Mouse (Mus musculus) adrenal gland, adult 18-20 months (tissue): ENCODE results near the gene Polr3f. TPM values are rescaled to one million over a fixed set of nuclear protein-coding genes. Genes with fewer than 3 reads are reported as not detected.
A peak's percentile ranks its signal among the peaks of the same experiment; 100 is the strongest.

Source experiments
- DNase-seq, 2 experiments: peaks; one replicate each; pipeline ENCODE4 v3.0.0; 2021 to 2022; ENCODE audit warnings: low spot score in 2 of 2
- total RNA-seq, 2 experiments: library from RNA; stranded (reverse); gene quantifications; 1 replicate in 1 of 2; 2 replicates in 1 of 2; pipeline ENCODE4 v1.2.3; 2021

Gene Polr3f
- total RNA-seq, 2 experiments from 2014 or later: 17.2 to 19.0 TPM

- DNase-seq: peak; percentile 92 to 93
Observed at GRCm38 (mm10) chr2:144555820-144556552, 28.5 kb downstream of the Polr3f start, which contains the start of gene Sec23b. Gene Sec23b, plus strand, starts transcription at chr2:144556229.

- DNase-seq: no peak
Observed at GRCm38 (mm10) chr2:144588723-144589122, 61.2 kb downstream of the Polr3f start.

Other genes starting within 250 kb of the Polr3f start
- not detected for gene Ovol2, start 195.6 kb upstream of the Polr3f start, total RNA-seq
- gene Kat14, start 158.7 kb upstream of the Polr3f start, total RNA-seq: 10 to 100 TPM; 21.9 to 23.1 TPM
- gene Pet117, start 158.7 kb upstream of the Polr3f start, total RNA-seq: 1 to 10 TPM; 5.2 to 8.5 TPM
- gene Dzank1, start 304 bp upstream of the Polr3f start, total RNA-seq: 1 to 10 TPM; 5.2 to 6.2 TPM
- gene Rbbp9, start 23.2 kb downstream of the Polr3f start, total RNA-seq: 10 to 100 TPM; 24.6 to 25.0 TPM
- 10 to 100 TPM; 67.0 to 81.9 TPM for gene Sec23b, start 28.5 kb downstream of the Polr3f start, total RNA-seq
- gene Smim26, start 66.3 kb downstream of the Polr3f start, total RNA-seq: 10 to 100 TPM; 54.7 to 56.1 TPM
- 10 to 100 TPM; 17.4 to 18.1 TPM for gene Dtd1, start 72.2 kb downstream of the Polr3f start, total RNA-seq